Mouse (Mus musculus) heart, postnatal 0 days (tissue): Measurements from ENCODE around the gene Csgalnact2.

ENCODE experiments used
- CTCF ChIP-seq: IDR thresholded peaks from 2 replicates; pipeline ENCODE4 v1.5.1; 2016; ENCODE audit warnings: antibody characterized with exemption, control low read depth, low read depth
- EP300 ChIP-seq: IDR thresholded peaks from 2 replicates; pipeline ENCODE4 v1.6.1; 2016; ENCODE audit warnings: antibody characterized with exemption, low read depth

DNA sequence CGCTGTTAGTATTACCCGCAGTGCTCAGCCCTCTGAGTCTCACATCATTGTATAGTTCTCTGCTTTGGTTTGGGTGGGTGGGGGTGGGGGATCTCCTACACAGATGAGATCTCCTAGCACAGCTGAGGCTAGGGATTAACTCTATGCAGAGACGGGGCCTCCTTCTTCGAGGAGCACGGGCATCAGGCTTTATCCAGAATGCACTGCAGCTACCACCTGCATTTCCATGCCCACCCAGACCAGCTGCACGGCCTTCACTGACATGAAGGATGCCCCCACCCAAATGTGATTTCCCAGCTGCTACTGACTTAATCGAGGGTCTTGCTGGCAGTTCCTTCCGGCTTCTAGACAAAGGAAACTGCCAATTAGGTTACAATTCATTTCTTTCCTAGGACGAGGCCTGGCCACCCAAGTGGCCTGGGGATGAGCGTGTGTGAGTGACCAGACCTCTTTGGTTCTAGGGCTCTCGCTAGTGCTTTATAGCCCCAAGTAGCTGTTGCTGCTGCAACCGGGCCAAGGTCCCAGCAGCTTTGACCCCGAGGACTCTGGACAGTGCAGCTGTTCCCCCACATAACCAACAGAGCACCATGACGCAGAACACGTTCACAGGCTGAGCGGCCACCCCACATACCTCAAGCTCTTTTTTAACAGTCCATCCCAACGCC lies 47.8 kb upstream of the Csgalnact2 start:
- TF ChIP-seq EP300: no peak
- no peak for TF ChIP-seq CTCF
